Comparison of ENCODE assay signal across 9 mouse cellular contexts in genomic region chr9:65561016-65561415, GRCm38 (mm10). TPM values are rescaled to one million over a fixed set of nuclear protein-coding genes. Genes with fewer than 3 reads are reported as not detected.
DNase-seq lines count a peak whose midpoint lies in the region; ATAC-seq lines count a peak whose summit lies in the region.
"Had no signal": no experiment of that assay in that cellular context is flagged by ENCODE, and none has a peak within 500 bp of the region (broad histone marks: within the 10 kb centered on the region; RNA-seq: fewer than 3 reads in every experiment).

No protein-coding gene starts in this region.

- H3K9ac ChIP-seq in neural tube, embryonic 13.5 days, result 0 out of 2 replicates have a peak overlapping the region, but pooled peaks have one; percentile 12

- peaks cover 20% of the 10 kb centered on the region for H3K4me1 ChIP-seq in neural tube, embryonic 13.5 days (replicated peaks)

- H3K4me3 ChIP-seq in neural tube, embryonic 13.5 days, result no peak overlapping the region

- 82% methylated on average over 4 of the region's 4 CpGs for WGBS in neural tube, embryonic 13.5 days

- ATAC-seq in neural tube, embryonic 13.5 days (ENCODE audit: low read depth), result no peak
- peak; percentile 85 for ATAC-seq in monocyte, adult 5-6 weeks (replicated peaks; ENCODE audit: insufficient number of reproducible peaks, low FRiP score, low TSS enrichment, poor library complexity, severe bottlenecking)

- no peak overlapping the region for H3K4me2 ChIP-seq in neural tube, embryonic 13.5 days

- peak; percentile 62 to 74 for DNase-seq in heart, adult 18-20 months
- no peak for DNase-seq in heart, postnatal 4 days
- no peak for DNase-seq in neural tube, embryonic 10.5 days (ENCODE audit: extremely low spot score, low spot score)
- DNase-seq in gastrocnemius, postnatal 10 days, result peak; percentile 53
- DNase-seq in right cerebral cortex, adult 2 months (ENCODE audit: low spot score in 2 of 2), result no peak
- no peak for DNase-seq in natural killer cell, adult 2 months (ENCODE audit: low spot score in 2 of 2)

- H3K9me3 ChIP-seq in neural tube, embryonic 13.5 days, result no peaks in the 10 kb centered on the region

- H3K36me3 ChIP-seq in neural tube, embryonic 13.5 days, result peaks cover 48% of the 10 kb centered on the region

- no peaks in the 10 kb centered on the region for H3K27me3 ChIP-seq in neural tube, embryonic 13.5 days

- no peak overlapping the region for H3K27ac ChIP-seq in neural tube, embryonic 13.5 days (replicated peaks)

RNA-seq across cellular contexts. Expression of gene Plekho2, which starts 18.8 kb away (rescaled TPM):
- 1 to 10 TPM; 8.8 to 9.3 TPM for total RNA-seq in heart, adult 18-20 months (2021)
- total RNA-seq in heart, postnatal 4 days (2021), result 10 to 100 TPM; 17.9 to 19.4 TPM
- 7.6 and 9.5 TPM in 2 replicates for polyA plus RNA-seq in neural tube, embryonic 13.5 days (2015; fragmentation: Nextera tagmentation; extraction: Ambion mirVana)
- 10 to 100 TPM; 11.4 to 17.3 TPM for total RNA-seq in gastrocnemius, postnatal 10 days (2021)
- 103 to 136 TPM (median 112 TPM) in 3 replicates for total RNA-seq in monocyte, adult 5-6 weeks (2017)

RNA-seq across cellular contexts. Expression of gene Pif1, which starts 25.9 kb away (rescaled TPM):
- not detected for total RNA-seq in heart, adult 18-20 months (2021)
- 1 to 10 TPM; 6.2 to 7.6 TPM for total RNA-seq in heart, postnatal 4 days (2021)
- polyA plus RNA-seq in neural tube, embryonic 13.5 days (2015; fragmentation: Nextera tagmentation; extraction: Ambion mirVana), result 3.1 and 3.2 TPM in 2 replicates
- total RNA-seq in gastrocnemius, postnatal 10 days (2021), result 1 to 10 TPM in 1 of 2 experiments, under 1 TPM in 1; 0.92 to 1.4 TPM
- 0.21 TPM in 1 of 3 replicates, not detected in the others for total RNA-seq in monocyte, adult 5-6 weeks (2017)

RNA-seq across cellular contexts. Expression of gene Ankdd1a, which starts 41.0 kb away (rescaled TPM):
- not detected for total RNA-seq in heart, adult 18-20 months (2021)
- not detected for total RNA-seq in heart, postnatal 4 days (2021)
- polyA plus RNA-seq in neural tube, embryonic 13.5 days (2015; fragmentation: Nextera tagmentation; extraction: Ambion mirVana), result 0.59 and 0.60 TPM in 2 replicates
- not detected for total RNA-seq in gastrocnemius, postnatal 10 days (2021)
- total RNA-seq in monocyte, adult 5-6 weeks (2017), result 3.5 to 6.1 TPM (median 3.8 TPM) in 3 replicates
- polyA plus RNA-seq: embryonic facial prominence, embryonic 14.5 days had no signal

Comparison
In these comparisons a context has a peak if more than half of its experiments do, and no peak if none do; other contexts are left out.
1. DNase-seq: peak in heart, adult 18-20 months (2 of 2) and gastrocnemius, postnatal 10 days (single experiment); none in heart, postnatal 4 days (single experiment), neural tube, embryonic 10.5 days (single experiment), right cerebral cortex, adult 2 months (0 of 2) and natural killer cell, adult 2 months (0 of 2).